Mouse (Mus musculus): ENCODE results near the gene Ahdc1. TPM values are rescaled to one million over a fixed set of nuclear protein-coding genes. Genes with fewer than 3 reads are reported as not detected.

The Ahdc1 gene
- polyA plus RNA-seq, 1 experiment from 2014 or later: 2.4 TPM

DNA sequence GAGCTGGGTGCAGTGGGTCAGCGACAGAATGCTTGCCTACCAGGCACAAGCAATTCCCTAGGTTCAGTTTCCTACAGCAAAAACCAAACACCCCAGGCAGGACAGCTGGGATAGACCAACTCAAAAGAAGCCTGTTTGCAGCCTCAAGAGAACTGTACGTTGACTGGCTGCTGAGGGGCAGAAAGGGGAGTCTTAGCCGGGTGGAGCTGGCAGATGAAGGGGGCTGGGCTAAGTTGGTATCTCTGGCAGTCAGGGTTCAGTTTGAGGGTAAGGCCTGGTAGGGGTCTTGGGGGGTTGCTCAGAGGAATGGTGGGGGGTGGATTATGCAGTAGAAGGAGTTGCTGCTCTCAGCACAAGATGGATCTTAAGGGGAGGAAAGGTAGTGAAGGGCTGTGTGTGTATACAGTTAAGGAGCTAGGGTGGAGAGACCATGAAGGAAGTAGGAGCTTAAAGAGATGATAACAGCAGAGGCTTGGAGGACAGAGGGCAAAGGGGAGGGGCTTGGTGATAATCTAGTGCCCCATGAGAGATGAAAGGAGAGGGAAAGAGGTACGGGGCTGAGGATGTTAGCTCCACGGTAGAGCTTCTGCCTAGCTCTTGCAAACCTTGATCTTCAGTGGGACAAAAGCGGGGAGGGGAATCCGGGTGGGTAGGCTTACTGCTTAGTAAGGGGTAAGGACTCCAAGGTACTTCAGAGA, 68.5 kb downstream of the Ahdc1 start:
- 0 out of 2 replicates have a peak, but pooled peaks cover 10% of the 10 kb centered on the region for H3K4me1 ChIP-seq (replicated peaks; ENCODE audit: control insufficient read depth, insufficient read depth, low read length)
- H3K9ac ChIP-seq (ENCODE audit: low read depth, low read length): no peak overlapping the region
- H3K9me3 ChIP-seq (ENCODE audit: control insufficient read depth): no peaks in the 10 kb centered on the region
- no peak overlapping the region for H3K4me3 ChIP-seq (ENCODE audit: low read depth, low read length)
- ATAC-seq: peak; percentile 75
- WGBS: 28% methylated on average over 7 of the region's 7 CpGs
- H3K4me2 ChIP-seq (replicated peaks; ENCODE audit: low read depth): peak overlapping the region; percentile 28
- peak overlapping the region; percentile 69 for H3K27ac ChIP-seq (ENCODE audit: low read depth, low read length)
- no peak for TF ChIP-seq CTCF (IDR thresholded peaks at IDR 0.05; ENCODE audit: low read depth)
- H3K27me3 ChIP-seq (replicated peaks; ENCODE audit: control insufficient read depth, insufficient read depth, low read length): no peaks in the 10 kb centered on the region
- peaks cover 11% of the 10 kb centered on the region; the same call in 1 of the 2 replicates for H3K36me3 ChIP-seq (ENCODE audit: control insufficient read depth, insufficient read depth)

DNA sequence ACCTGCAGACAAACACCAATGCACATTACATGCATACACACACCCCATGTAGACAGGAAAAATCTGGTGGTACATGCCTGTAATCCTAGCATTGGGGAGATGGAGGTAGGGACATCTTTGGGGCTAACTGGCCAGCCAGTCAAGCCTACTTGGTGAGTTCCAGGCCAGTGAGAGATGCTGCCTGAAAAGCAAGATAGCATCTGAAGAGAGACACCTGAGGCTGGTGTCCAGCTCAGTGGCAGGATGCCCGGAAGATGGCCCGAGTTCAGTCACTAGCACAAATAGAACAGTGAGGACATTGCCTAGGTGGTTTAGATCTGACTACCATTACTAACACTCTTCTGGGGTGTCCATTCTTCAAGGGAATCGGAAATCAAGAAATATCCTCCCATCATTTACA, 69.8 kb downstream of the Ahdc1 start:
- TF ChIP-seq CTCF (IDR thresholded peaks at IDR 0.05; ENCODE audit: low read depth): no peak
- H3K27me3 ChIP-seq (replicated peaks; ENCODE audit: control insufficient read depth, insufficient read depth, low read length): no peaks in the 10 kb centered on the region
- no peak overlapping the region for H3K4me2 ChIP-seq (replicated peaks; ENCODE audit: low read depth)
- no peak for ATAC-seq
- 93% methylated on average over 3 of the region's 3 CpGs for WGBS
- H3K4me3 ChIP-seq (ENCODE audit: low read depth, low read length): no peak overlapping the region
- peaks cover 21% of the 10 kb centered on the region; the same call in 1 of the 2 replicates for H3K4me1 ChIP-seq (replicated peaks; ENCODE audit: control insufficient read depth, insufficient read depth, low read length)
- peaks cover 5% of the 10 kb centered on the region; the same call in 1 of the 2 replicates for H3K36me3 ChIP-seq (ENCODE audit: control insufficient read depth, insufficient read depth)
- no peak overlapping the region for H3K9ac ChIP-seq (ENCODE audit: low read depth, low read length)
- H3K27ac ChIP-seq (ENCODE audit: low read depth, low read length): no peak overlapping the region
- H3K9me3 ChIP-seq (ENCODE audit: control insufficient read depth): no peaks in the 10 kb centered on the region

DNA sequence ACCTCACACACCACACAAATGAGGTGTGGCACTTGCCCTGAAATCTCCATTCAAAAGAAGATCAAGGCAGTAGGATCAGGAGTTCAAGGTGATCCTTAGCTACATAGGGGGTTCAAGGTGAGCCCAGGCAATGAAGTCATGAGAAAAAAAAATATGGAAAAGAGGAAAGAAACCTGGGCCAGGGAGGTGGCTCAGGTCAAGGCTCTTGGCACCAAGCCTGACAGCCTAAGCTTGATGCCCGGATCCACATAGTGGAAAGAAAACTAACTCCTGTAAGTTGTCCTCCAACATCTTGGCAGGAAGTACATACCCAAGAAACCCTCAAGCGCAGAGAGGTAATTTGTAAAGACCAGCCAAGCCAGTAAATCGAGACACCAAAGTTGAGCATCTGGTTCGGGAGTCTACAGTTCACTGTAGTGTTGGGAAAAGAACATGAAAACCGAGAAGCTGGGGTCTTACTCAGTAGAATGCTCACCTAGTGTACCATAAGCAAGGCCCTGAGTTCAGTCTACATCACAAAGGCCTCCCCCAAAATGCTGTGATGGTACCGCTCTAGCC, 71.2 kb downstream of the Ahdc1 start:
- TF ChIP-seq CTCF (IDR thresholded peaks at IDR 0.05; ENCODE audit: low read depth): no peak
- H3K4me2 ChIP-seq (replicated peaks; ENCODE audit: low read depth): no peak overlapping the region
- H3K4me3 ChIP-seq (ENCODE audit: low read depth, low read length): no peak overlapping the region
- H3K9ac ChIP-seq (ENCODE audit: low read depth, low read length): no peak overlapping the region
- no peaks in the 10 kb centered on the region for H3K9me3 ChIP-seq (ENCODE audit: control insufficient read depth)
- H3K27me3 ChIP-seq (replicated peaks; ENCODE audit: control insufficient read depth, insufficient read depth, low read length): no peaks in the 10 kb centered on the region
- H3K36me3 ChIP-seq (ENCODE audit: control insufficient read depth, insufficient read depth): peaks cover 5% of the 10 kb centered on the region; the same call in 1 of the 2 replicates
- WGBS: 89% methylated on average over 6 of the region's 6 CpGs
- H3K27ac ChIP-seq (ENCODE audit: low read depth, low read length): no peak overlapping the region
- ATAC-seq: no peak
- H3K4me1 ChIP-seq (replicated peaks; ENCODE audit: control insufficient read depth, insufficient read depth, low read length): peaks cover 21% of the 10 kb centered on the region

DNA sequence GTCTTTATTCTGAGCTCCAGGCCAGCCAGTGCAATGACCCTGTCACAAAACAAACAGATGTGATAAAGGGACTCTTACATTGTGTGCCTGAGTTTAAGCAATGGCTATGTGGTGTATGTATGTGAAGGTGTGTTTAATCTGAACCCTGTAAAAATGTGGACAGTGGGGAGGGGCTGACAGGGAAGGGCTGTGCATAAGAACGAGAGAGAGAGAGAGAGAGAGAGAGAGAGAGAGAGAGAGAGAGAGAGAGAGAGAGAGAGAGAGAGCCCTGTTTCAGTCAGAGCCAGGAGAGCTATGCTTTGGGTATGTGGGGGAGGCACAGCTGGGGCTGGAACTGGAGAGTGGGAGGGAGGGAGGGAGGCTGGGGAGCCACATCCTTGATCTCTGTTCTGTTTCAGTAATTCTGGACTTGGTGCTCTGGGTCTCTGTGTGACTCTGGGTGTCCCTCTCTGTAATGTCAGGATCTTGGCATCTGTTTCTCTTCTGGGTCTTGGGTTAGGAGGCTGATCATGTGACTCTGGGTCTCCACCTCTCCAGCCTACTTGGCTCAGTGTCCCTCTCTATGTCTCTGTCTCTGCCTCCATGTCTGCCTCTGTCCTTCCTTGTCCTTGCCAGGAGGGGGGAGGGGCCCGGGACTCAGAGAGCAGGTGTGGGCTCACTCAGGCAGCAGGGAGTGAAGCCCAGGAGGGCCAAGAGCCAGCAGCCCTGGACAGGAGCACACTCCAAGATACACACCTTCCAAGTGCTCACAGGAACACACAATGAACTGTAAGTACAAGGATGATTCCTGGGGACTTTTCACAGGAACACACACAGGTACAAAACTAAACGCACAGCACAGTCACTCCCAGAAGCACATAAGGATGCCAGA, 73.2 kb downstream of the Ahdc1 start:
- H3K9me3 ChIP-seq (ENCODE audit: control insufficient read depth): no peaks in the 10 kb centered on the region
- no peaks in the 10 kb centered on the region for H3K27me3 ChIP-seq (replicated peaks; ENCODE audit: control insufficient read depth, insufficient read depth, low read length)
- peak overlapping the region; percentile 40 for H3K4me3 ChIP-seq (ENCODE audit: low read depth, low read length)
- H3K9ac ChIP-seq (ENCODE audit: low read depth, low read length): 0 out of 2 replicates have a peak overlapping the region, but pooled peaks have one; percentile 32
- H3K27ac ChIP-seq (ENCODE audit: low read depth, low read length): peak overlapping the region; percentile 74
- no peaks in the 10 kb centered on the region; the same call in 1 of the 2 replicates for H3K36me3 ChIP-seq (ENCODE audit: control insufficient read depth, insufficient read depth)
- WGBS: 8% methylated on average over 3 of the region's 3 CpGs
- H3K4me2 ChIP-seq (replicated peaks; ENCODE audit: low read depth): peak overlapping the region; percentile 87
- H3K4me1 ChIP-seq (replicated peaks; ENCODE audit: control insufficient read depth, insufficient read depth, low read length): peaks cover 17% of the 10 kb centered on the region
- ATAC-seq: peak; percentile 36
- no peak for TF ChIP-seq CTCF (IDR thresholded peaks at IDR 0.05; ENCODE audit: low read depth)

DNA sequence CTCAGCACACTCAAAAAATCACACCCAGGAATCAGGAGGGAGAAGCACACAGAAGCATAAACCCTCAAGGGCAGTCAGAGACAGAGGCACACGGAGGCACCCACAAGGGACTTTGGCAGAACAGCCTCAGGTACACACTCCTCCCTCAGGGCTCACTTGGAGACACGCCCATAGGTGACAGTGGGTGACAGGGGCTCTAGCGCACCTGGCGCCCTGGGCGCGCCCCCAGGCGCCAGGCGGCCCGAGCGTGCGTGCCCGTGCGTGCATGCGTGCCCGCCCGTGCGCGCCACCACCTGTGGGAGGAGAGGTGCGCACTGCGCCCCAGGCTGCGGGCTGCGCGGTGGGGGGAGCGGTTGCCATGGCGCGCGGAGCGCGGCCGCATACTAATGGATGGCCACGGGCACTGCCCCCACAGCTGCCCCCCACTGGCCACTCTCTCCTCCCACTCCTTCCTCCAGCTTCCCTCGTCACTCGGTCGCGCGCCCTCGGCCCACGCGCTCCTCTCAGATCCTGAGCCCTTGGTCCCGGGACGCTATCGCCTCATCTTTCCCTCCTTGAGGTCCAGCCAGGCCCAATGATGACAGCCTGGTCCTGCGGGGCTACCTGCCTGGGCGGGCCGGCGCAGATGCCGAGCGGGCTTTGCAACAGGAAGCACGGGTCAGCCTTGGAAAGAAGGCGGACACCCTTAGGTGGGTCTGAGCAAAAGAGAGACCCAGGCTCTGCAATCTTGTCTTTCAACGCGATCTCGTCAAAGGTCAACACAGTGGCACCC, 74.1 kb downstream of the Ahdc1 start:
- Histone ChIP-seq H3K27ac (ENCODE audit: low read depth, low read length) (peak overlapping the region; percentile 74), H3K4me2 (replicated peaks; ENCODE audit: low read depth) (peak overlapping the region; percentile 87), H3K4me3 (ENCODE audit: low read depth, low read length) (peak overlapping the region; percentile 40), H3K27me3 (replicated peaks; ENCODE audit: control insufficient read depth, insufficient read depth, low read length) (no peaks in the 10 kb centered on the region), H3K4me1 (replicated peaks; ENCODE audit: control insufficient read depth, insufficient read depth, low read length) (peaks cover 17% of the 10 kb centered on the region), H3K36me3 (ENCODE audit: control insufficient read depth, insufficient read depth) (no peaks in the 10 kb centered on the region), H3K9ac (ENCODE audit: low read depth, low read length) (peak overlapping the region; percentile 32; the same call in 1 of the 2 replicates), H3K9me3 (ENCODE audit: control insufficient read depth) (no peaks in the 10 kb centered on the region)
- WGBS: 1% methylated on average over 44 of the region's 53 CpGs
- ATAC-seq: peak; percentile 87
- peak; percentile 49 for TF ChIP-seq CTCF (IDR thresholded peaks at IDR 0.05; ENCODE audit: low read depth)

Measured in intestine, postnatal 0 days (tissue).